Mouse (Mus musculus) heart, embryonic 10.5 days (tissue): ENCODE data around the gene Xpc. TPM values are rescaled to one million over a fixed set of nuclear protein-coding genes. Genes with fewer than 3 reads are reported as not detected.
"Not testable (repeated sequence)": the region's sequence is repeated elsewhere in the genome, so short reads cannot be mapped to it uniquely, and the experiment has no call there.

ENCODE experiments used
- DNase-seq: peaks from one replicate; pipeline ENCODE4 v3.0.0-alpha.2; 2017; ENCODE audit warnings: low spot score
- H3K27ac ChIP-seq: fragments of 300-500 bp; sonication (generic); 2 replicates; pipeline ENCODE4 v1.5.1; 2016; ENCODE audit warnings: mild to moderate bottlenecking
- H3K27me3 ChIP-seq: fragments of 300-500 bp; sonication (generic); 2 replicates; pipeline ENCODE4 v1.6.1; 2016; ENCODE audit warnings: mild to moderate bottlenecking; ENCODE audit not compliant: poor library complexity, insufficient read depth, severe bottlenecking
- H3K36me3 ChIP-seq: fragments of 300-500 bp; sonication (generic); 2 replicates; pipeline ENCODE4 v1.6.1; 2016; ENCODE audit warnings: mild to moderate bottlenecking, moderate library complexity
- H3K4me1 ChIP-seq: fragments of 300-500 bp; sonication (generic); 2 replicates; pipeline ENCODE4 v1.6.1; 2016; ENCODE audit warnings: mild to moderate bottlenecking
- H3K4me3 ChIP-seq: fragments of 300-500 bp; sonication (generic); 2 replicates; pipeline ENCODE4 v1.5.1; 2016; ENCODE audit warnings: mild to moderate bottlenecking, moderate library complexity
- H3K9me3 ChIP-seq: fragments of 300-500 bp; sonication (generic); 2 replicates; pipeline ENCODE4 v1.6.1; 2016; ENCODE audit warnings: mild to moderate bottlenecking, moderate library complexity
- whole genome bisulfite sequencing: fragments of 180-500 bp; shearing (Covaris S2); methylation state at CpG from one replicate; pipeline ENCODE4 v1.1.7; 2016; 5-methylcytosine and 5-hydroxymethylcytosine counted together
- polyA plus RNA-seq: library from polyadenylated mRNA; unstranded; fragments of >200 nt; fragmentation: Nextera tagmentation; extraction: Ambion mirVana; gene quantifications from 2 replicates; pipeline ENCODE4 v1.2.1, GENCODE M21; 2016

Xpc gene
- polyA plus RNA-seq, 1 experiment from 2014 or later: 14.2 TPM

DNA sequence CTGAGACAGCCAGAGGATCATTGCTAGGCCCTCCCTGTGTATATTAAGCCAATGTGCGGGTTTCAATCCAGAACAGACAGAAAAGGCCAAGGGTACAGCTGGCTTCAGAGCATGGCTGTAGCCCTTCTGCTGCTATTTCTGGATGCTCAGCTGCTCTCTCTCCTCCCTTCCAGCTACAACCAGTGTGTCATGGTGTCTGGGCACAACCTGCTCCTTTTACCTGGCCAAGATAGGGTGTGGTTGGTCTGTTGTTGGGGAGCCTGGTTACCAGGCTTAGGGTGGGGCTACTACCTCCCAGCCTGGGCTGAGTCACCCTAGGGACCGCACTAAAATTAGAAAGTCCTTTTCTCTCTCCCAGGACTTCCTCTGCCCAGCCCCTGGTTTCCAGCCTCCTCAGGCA lies 32.3 kb downstream of the Xpc start:
- Histone ChIP-seq H3K4me1 (peaks cover 12% of the 10 kb centered on the region; the same call in 1 of the 2 replicates), H3K27ac (no peak overlapping the region), H3K36me3 (peaks cover 96% of the 10 kb centered on the region), H3K4me3 (no peak overlapping the region), H3K9me3 (no peaks in the 10 kb centered on the region), H3K27me3 (no peaks in the 10 kb centered on the region)
- 87% methylated on average over 2 of the region's 2 CpGs for WGBS
- no peak for DNase-seq

DNA sequence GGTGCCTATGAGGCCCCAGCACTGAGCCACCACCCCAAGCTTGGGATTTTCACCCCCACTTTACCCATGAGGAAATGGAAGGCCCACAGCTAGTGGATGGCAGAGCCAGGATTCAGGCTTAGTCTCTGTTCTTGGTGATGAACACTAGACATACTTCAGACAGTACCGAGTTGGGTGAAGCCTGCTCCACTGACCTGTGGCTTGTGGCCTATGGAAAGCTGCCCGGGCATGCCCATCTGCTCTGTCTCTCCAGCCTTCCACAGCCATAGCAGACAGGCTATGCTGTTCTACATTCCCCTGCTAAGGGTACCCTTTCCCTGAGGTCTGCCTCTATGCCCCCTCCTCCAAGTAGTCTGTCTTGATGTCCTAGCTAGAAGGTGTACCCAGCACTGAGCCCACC lies 39.1 kb downstream of the Xpc start:
- no peak overlapping the region for H3K4me3 ChIP-seq
- 83% methylated on average over 2 of the region's 2 CpGs for WGBS
- no peak overlapping the region for H3K27ac ChIP-seq
- DNase-seq: no peak
- no peaks in the 10 kb centered on the region for H3K27me3 ChIP-seq
- no peaks in the 10 kb centered on the region for H3K9me3 ChIP-seq
- peaks cover 18% of the 10 kb centered on the region for H3K4me1 ChIP-seq
- H3K36me3 ChIP-seq: peaks cover 54% of the 10 kb centered on the region

DNA sequence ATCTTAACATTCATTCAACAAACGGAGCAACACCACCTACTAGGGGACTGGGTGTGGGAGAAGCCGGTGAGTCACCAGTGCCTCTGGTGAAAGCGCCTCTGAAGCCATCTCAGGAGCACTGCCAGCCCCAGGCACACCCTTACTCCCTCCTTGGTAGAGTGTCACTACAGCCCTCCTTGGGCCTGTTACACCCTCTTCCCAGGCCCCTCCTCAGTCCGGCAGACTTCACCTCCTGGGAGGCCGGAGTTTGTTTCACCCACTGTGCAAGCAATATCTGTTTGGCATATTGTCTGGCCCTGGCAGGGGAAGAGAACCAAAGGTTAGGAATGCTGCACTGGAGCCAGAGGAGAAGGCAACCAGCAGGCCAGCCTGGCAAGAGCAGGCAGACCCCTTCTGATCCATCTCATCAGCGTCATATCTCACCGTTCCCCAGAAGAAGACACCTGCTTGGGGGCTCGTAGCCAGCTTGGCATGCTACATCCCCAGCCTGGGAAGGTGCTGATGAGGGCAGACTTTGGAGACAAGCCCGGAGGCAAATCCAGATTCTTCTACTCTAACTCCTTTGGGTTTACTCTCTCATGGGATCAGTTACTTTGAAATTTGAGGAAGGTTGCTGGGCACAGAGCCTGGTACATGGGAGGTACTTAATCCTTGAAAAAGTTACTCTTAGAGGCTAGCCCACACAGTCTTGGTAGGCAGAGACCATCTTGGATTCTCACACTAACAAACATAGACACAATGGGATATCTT lies 41.1 kb downstream of the Xpc start:
- peaks cover 18% of the 10 kb centered on the region for H3K4me1 ChIP-seq
- no peak for DNase-seq
- H3K4me3 ChIP-seq: peak overlapping the region; percentile 77
- 61% methylated on average over 9 of the region's 9 CpGs for WGBS
- peaks cover 40% of the 10 kb centered on the region for H3K36me3 ChIP-seq
- H3K27me3 ChIP-seq: no peaks in the 10 kb centered on the region
- peak overlapping the region; percentile 80 for H3K27ac ChIP-seq
- no peaks in the 10 kb centered on the region for H3K9me3 ChIP-seq

DNA sequence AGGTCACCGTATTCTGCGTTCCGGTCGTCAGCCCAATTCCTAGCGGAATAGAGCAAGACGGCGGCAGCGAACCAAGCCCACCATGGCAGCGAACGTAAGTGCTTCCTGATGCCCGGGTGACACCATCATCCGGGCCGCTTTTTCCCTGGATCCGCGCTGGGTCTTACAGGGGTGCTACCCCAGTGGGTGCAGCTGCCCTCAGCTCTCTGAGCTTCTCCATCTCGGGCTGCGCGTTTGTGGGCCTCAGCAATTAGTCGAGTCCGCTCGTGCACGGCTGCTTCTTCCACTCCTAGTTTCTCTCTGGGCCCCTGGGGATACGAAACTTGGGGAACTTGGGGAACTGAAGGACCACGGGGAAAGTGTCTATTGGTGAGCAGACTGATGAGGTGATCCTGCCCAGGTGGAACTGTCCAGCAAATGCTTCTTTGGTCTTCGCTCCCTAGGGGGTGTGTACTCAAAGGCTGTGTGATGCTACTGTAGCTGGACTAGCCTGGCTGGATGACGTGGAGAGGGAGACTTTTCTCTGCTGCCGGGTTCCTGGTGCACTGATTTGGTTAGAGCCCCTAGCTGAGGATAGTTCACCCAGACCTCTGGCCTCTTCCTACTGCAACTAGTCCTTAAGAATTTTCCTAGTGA lies 41.8 kb downstream of the Xpc start:
- DNase-seq: no peak
- H3K4me1 ChIP-seq: peaks cover 18% of the 10 kb centered on the region
- WGBS: under 1% methylated on average over 27 of the region's 27 CpGs
- peak overlapping the region; percentile 77 for H3K4me3 ChIP-seq
- no peaks in the 10 kb centered on the region for H3K27me3 ChIP-seq
- peak overlapping the region; percentile 80 for H3K27ac ChIP-seq
- H3K36me3 ChIP-seq: peaks cover 37% of the 10 kb centered on the region
- no peaks in the 10 kb centered on the region for H3K9me3 ChIP-seq

DNA sequence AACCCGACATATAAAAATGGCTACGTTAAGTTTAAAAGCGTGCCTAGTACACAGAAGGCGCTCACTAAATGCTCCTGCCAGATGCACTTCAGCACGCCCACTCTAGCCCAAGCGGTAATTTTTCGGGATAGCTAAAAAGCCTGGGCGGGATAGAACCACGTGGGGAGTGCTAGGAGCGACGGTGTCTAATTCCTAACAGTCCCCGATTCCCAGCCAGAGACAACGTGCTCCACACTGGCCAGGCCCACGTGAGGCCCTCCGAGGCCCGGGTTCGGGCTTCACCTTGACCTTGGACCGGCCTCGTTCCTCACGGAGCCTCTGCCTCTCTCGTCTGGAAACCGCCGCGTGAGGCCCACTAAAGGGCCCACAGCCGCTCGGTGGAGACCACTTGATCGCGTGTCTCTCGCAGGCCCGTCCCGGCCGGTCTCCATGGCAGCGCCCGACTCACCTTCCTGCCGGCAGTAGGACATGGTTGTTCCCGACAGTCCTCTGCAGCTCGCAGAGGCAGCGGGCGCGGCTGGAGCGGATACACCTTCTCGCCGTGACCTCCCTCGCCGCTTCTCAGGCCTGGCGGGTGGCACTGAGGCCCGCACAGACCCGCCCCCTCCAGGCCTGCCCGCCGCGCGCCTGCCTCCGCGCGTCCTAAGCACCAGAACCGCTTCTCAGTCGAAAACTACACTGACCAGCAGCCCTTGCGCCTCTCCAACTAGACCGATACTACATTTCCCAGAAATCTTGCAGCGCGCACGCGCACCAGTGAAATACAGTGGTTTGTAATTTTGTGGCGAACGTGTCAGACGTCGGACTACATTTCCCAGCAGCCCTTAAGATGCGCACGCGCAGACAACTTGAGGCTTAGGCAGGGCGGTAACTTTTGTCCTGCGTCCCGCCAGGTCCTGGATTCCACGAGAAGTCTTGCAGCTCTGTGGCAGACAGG lies 42.6 kb downstream of the Xpc start, which contains the start of the genes Chchd4 and Tmem43:
Chchd4 (minus strand) TSS at position 679 of the 937 bp plus-strand sequence.
Tmem43 (plus strand) TSS at position 836 of the 937 bp plus-strand sequence.
- peaks cover 37% of the 10 kb centered on the region for H3K36me3 ChIP-seq
- no peaks in the 10 kb centered on the region for H3K27me3 ChIP-seq
- H3K27ac ChIP-seq: peak within 1 kb of the TSS; percentile 90

DNA sequence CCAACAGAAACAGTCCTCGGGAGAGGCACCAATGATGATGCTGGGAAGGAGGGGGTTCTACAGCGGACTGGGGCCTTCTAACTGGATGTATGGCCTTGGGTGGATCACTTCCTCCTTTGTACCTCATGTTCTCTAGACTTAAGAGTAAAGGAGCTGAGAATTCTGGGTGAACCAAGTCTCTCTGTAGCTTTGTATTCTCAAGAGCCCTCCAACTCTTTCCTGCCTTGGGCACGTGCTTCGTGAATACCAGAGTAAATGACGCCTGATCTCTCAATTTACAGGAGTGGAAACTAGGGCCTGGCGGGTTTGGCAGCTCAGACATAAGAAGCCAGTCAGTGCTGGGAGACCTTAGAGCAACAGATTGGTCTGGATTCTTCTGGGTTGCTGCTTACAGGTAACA lies 43.4 kb downstream of the Xpc start:
- no peak for DNase-seq
- H3K4me3 ChIP-seq: peak overlapping the region; percentile 77
- H3K27ac ChIP-seq: peak overlapping the region; percentile 90
- H3K4me1 ChIP-seq: peaks cover 18% of the 10 kb centered on the region
- WGBS: 36% methylated on average over 6 of the region's 6 CpGs
- no peaks in the 10 kb centered on the region for H3K9me3 ChIP-seq
- peaks cover 32% of the 10 kb centered on the region for H3K36me3 ChIP-seq
- H3K27me3 ChIP-seq: no peaks in the 10 kb centered on the region

More for the DNA sequence above, 42.6 kb downstream of the Xpc start, which contains the start of the genes Chchd4 and Tmem43:
- DNase-seq: peak; percentile 100
- H3K9me3 ChIP-seq: no peaks in the 10 kb centered on the region
- H3K4me1 ChIP-seq: peaks cover 18% of the 10 kb centered on the region
- peak within 1 kb of the TSS; percentile 77 for H3K4me3 ChIP-seq
- WGBS: under 1% methylated on average over 74 of the region's 74 CpGs

DNA sequence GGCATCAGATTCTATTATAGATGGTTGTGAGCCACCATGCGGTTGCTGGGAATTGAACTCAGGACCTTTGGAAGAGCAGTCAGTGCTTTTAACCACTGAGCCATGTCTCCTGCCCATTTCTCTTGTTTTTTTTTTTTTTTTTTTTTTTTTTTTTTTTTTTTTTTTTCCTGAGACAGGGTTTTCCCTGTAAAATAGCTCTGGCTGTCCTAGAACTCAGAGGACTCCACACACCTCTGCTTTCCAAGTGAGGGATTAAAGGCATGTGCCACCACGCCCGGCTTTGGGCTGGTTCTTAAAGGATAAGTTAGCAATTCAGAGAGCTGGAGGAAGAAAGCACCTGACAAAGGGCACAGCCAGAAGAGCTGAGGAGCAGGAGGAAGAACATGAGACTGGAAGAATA lies 44.3 kb downstream of the Xpc start:
- 84% methylated on average over 3 of the region's 3 CpGs for WGBS
- H3K27me3 ChIP-seq, H3K4me3 ChIP-seq, DNase-seq, H3K9me3 ChIP-seq, H3K27ac ChIP-seq: not testable (repeated sequence)
- peaks cover 32% of the 10 kb centered on the region for H3K36me3 ChIP-seq
- peaks cover 18% of the 10 kb centered on the region for H3K4me1 ChIP-seq

DNA sequence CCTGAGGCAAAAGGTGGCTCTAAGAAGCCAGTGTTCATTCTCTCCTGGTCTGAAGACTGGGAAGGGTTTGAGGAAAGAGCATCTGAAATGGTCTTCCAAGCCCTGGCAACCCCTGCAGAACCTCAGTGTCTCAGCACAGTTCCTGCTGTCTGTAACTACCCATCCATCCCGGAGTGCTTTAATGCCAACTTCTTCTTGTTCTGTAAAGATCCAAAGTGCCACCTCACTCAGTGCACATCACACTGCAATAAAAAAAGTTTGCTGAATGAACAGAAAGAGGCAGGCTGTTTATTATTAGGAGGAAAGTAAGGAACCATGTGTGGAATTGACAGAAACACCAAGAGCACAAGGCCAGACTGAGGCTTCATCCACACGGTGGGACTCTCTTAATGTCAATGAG lies 45.0 kb downstream of the Xpc start:
- DNase-seq: no peak
- WGBS: 93% methylated on average over 2 of the region's 2 CpGs

DNA sequence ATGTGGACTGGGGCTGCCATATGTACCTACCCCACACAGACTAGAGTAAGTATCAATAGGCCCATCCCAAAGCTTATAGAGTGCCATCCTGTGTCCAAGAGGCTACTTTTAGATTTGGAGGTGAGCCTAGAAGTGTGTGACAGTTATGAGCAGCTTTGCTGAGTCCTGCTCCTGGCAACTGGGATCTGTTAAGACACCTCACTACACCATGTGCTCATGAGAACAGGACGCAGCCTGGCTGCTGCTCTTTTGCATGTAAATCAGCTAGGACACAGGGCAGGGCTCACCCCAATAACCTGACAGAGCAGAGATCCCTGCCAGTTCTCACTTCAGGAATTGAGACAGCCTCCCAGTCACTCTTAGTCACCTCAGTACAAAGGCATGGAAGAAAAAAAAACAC lies 48.6 kb downstream of the Xpc start:
- no peak overlapping the region for H3K27ac ChIP-seq
- H3K9me3 ChIP-seq: no peaks in the 10 kb centered on the region
- peaks cover 67% of the 10 kb centered on the region for H3K36me3 ChIP-seq
- no peaks in the 10 kb centered on the region for H3K27me3 ChIP-seq
- no peak for DNase-seq
- H3K4me3 ChIP-seq: no peak overlapping the region
- WGBS: 86% methylated on average over 1 of the region's 1 CpGs
- H3K4me1 ChIP-seq: peaks cover 3% of the 10 kb centered on the region

More for the DNA sequence above, 45.0 kb downstream of the Xpc start:
- no peak overlapping the region for H3K27ac ChIP-seq
- no peaks in the 10 kb centered on the region for H3K9me3 ChIP-seq
- H3K4me3 ChIP-seq: no peak overlapping the region
- peaks cover 18% of the 10 kb centered on the region for H3K4me1 ChIP-seq
- peaks cover 36% of the 10 kb centered on the region for H3K36me3 ChIP-seq
- H3K27me3 ChIP-seq: no peaks in the 10 kb centered on the region

DNA sequence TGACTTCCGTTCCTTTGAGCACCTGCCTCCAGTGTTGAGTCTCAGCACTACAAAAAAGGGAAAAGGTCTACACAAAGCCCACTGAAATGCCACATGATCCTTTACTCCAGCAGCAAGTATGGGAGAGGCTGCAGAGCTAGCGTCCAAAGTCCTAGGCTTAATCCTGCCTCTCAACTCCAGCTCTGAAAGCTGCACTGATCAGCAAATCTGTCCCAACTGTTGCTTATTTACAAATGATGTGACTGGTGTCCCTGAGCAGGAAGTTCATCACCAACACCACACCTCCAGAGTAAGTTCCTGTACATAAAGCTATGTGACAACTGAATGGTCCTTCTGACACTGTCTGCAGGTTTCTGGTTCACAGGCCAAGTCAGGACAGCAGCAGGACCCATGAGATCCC lies 49.9 kb downstream of the Xpc start:
- Histone ChIP-seq H3K36me3 (peaks cover 67% of the 10 kb centered on the region), H3K4me3 (no peak overlapping the region), H3K27me3 (no peaks in the 10 kb centered on the region), H3K9me3 (no peaks in the 10 kb centered on the region), H3K27ac (no peak overlapping the region), H3K4me1 (no peaks in the 10 kb centered on the region)
- WGBS: 85% methylated on average over 2 of the region's 2 CpGs
- DNase-seq: no peak

DNA sequence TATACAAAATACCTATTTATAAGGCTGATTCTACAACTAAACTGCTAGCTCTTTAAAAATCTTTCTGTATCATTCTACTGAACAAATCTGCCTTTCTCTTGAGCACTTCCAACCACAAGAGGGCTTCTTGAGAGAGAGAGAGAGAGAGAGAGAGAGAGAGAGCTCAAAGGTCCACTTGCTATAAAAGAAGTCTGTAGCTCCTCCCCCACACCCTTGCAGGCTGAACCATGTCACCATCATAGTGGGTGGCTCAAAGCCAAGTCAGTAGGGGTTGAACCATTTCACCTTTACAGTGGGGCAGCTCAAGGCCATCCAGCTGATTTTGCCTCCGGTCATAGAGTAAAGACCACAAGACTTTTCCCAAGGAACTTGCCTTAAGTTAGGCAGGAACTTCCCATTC lies 56.2 kb downstream of the Xpc start:
- H3K4me3 ChIP-seq: no peak overlapping the region
- peaks cover 18% of the 10 kb centered on the region for H3K36me3 ChIP-seq
- no peaks in the 10 kb centered on the region for H3K9me3 ChIP-seq
- no peaks in the 10 kb centered on the region for H3K27me3 ChIP-seq
- 84% methylated on average over 1 of the region's 1 CpGs for WGBS
- H3K27ac ChIP-seq: no peak overlapping the region
- DNase-seq: no peak
- no peaks in the 10 kb centered on the region for H3K4me1 ChIP-seq

DNA sequence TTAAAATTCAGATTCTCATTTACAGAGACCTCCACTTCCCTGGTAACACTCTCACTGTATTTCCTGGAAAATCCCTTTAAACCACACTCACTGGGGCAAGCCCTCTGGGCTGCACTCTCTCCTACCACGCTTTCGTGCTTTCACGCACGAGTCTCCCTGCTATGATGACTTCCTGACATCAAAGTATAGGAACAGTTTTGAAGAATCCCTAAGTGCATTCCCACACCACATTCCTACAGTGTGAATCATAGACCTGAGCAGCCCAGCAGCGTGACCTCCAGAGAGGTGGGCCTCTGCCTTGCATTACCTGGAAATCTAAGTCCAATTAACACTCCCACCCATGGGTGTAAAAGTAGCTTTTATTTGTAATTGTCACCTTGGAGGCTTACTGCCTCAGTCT lies 61.1 kb downstream of the Xpc start:
- Histone ChIP-seq H3K9me3 (no peaks in the 10 kb centered on the region), H3K4me3 (no peak overlapping the region), H3K27ac (no peak overlapping the region), H3K27me3 (no peaks in the 10 kb centered on the region; the same call in 1 of the 2 replicates), H3K4me1 (no peaks in the 10 kb centered on the region), H3K36me3 (no peaks in the 10 kb centered on the region)
- 19% methylated on average over 5 of the region's 5 CpGs for WGBS
- DNase-seq: no peak
